Mouse (Mus musculus): Measurements from ENCODE around the gene Rpgrip1. TPM values are rescaled to one million over a fixed set of nuclear protein-coding genes. Genes with fewer than 3 reads are reported as not detected.
A peak's percentile ranks its signal among the peaks of the same experiment; 100 is the strongest.

The Rpgrip1 gene
- polyA plus RNA-seq, 1 experiment from 2014 or later: 116 TPM

- H3K4me3 ChIP-seq: peak within 1 kb of the TSS; percentile 76
- no peaks in the 10 kb centered on the region for H3K9me3 ChIP-seq (replicated peaks)
- peaks cover 28% of the 10 kb centered on the region for H3K4me1 ChIP-seq
- peak; percentile 100 for DNase-seq (ENCODE audit: low spot score)
- peaks cover 29% of the 10 kb centered on the region for H3K36me3 ChIP-seq
- WGBS: under 1% methylated on average over 49 of the region's 50 CpGs
- peak within 1 kb of the TSS; percentile 96 for H3K27ac ChIP-seq
- H3K27me3 ChIP-seq (ENCODE audit: low read depth, poor library complexity, severe bottlenecking): no peaks in the 10 kb centered on the region
Measured at GRCm38 (mm10) chr14:52103856-52104676, 6.4 kb upstream of the Rpgrip1 start, which contains the start of gene Hnrnpc. Hnrnpc (minus strand) TSS chr14:52104028.

DNA sequence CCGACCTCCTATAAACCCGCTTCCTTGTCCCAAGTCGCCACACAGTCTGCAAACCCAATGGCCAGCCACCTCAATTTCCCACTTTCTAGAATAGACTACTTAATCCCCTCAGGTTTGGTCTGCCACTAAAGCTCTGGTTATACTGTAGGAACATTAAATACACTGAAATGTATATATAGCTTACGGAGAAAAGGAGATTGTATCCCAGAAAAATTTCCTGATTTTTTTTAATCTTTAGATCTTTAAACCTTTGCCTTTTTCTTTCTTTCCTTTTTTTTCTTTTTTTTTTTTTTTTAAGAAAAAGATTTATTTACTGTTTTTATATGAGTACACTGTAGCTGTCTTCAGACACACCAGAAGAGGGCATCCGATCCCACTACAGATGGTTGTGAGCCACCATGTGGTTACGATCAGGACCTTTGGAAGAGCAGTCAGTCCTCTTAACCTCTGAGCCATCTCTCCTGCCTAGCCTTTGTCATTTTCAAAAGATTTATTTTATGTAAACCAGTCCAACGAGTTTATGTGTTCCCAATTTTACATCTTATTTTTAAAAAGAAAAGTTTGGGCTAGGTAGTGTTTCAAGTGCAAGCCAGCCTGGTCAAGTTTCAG, 5.7 kb upstream of the Rpgrip1 start:
- Histone ChIP-seq H3K4me3 (peak overlapping the region; percentile 76), H3K27me3 (ENCODE audit: low read depth, poor library complexity, severe bottlenecking) (no peaks in the 10 kb centered on the region), H3K27ac (peak overlapping the region; percentile 88), H3K36me3 (peaks cover 24% of the 10 kb centered on the region), H3K4me1 (peaks cover 28% of the 10 kb centered on the region), H3K9me3 (replicated peaks) (no peaks in the 10 kb centered on the region)
- no peak for DNase-seq (ENCODE audit: low spot score)
- 39% methylated on average over 7 of the region's 7 CpGs for WGBS

GRCm38 (mm10) chr14:52105308-52105707, 5.2 kb upstream of the Rpgrip1 start:
- Histone ChIP-seq H3K36me3 (peaks cover 19% of the 10 kb centered on the region), H3K27ac (no peak overlapping the region), H3K4me3 (no peak overlapping the region), H3K4me1 (peaks cover 28% of the 10 kb centered on the region), H3K9me3 (replicated peaks) (no peaks in the 10 kb centered on the region), H3K27me3 (ENCODE audit: low read depth, poor library complexity, severe bottlenecking) (no peaks in the 10 kb centered on the region)
- WGBS: 78% methylated on average over 2 of the region's 2 CpGs
- DNase-seq (ENCODE audit: low spot score): no peak

GRCm38 (mm10) chr14:52106741-52107140, 3.8 kb upstream of the Rpgrip1 start:
- Histone ChIP-seq H3K4me3 (no peak overlapping the region), H3K36me3 (peaks cover 7% of the 10 kb centered on the region), H3K27me3 (ENCODE audit: low read depth, poor library complexity, severe bottlenecking) (no peaks in the 10 kb centered on the region), H3K27ac (peak overlapping the region; percentile 30; the same call in 1 of the 2 replicates), H3K4me1 (peaks cover 17% of the 10 kb centered on the region; the same call in 1 of the 2 replicates), H3K9me3 (replicated peaks) (no peaks in the 10 kb centered on the region)
- 30% methylated on average over 10 of the region's 10 CpGs for WGBS
- DNase-seq (ENCODE audit: low spot score): no peak

GRCm38 (mm10) chr14:52108025-52108424, 2.5 kb upstream of the Rpgrip1 start:
- H3K36me3 ChIP-seq: no peaks in the 10 kb centered on the region
- no peaks in the 10 kb centered on the region for H3K9me3 ChIP-seq (replicated peaks)
- no peak for DNase-seq (ENCODE audit: low spot score)
- 82% methylated on average over 2 of the region's 2 CpGs for WGBS
- H3K27me3 ChIP-seq (ENCODE audit: low read depth, poor library complexity, severe bottlenecking): no peaks in the 10 kb centered on the region
- no peak overlapping the region for H3K4me3 ChIP-seq
- H3K27ac ChIP-seq: no peak overlapping the region
- H3K4me1 ChIP-seq: peaks cover 10% of the 10 kb centered on the region; the same call in 1 of the 2 replicates

- Histone ChIP-seq H3K27ac (no peak overlapping the region), H3K4me3 (no peak overlapping the region), H3K36me3 (no peaks in the 10 kb centered on the region), H3K9me3 (replicated peaks) (no peaks in the 10 kb centered on the region), H3K27me3 (ENCODE audit: low read depth, poor library complexity, severe bottlenecking) (no peaks in the 10 kb centered on the region), H3K4me1 (peaks cover 8% of the 10 kb centered on the region)
- WGBS: 74% methylated on average over 1 of the region's 1 CpGs
- DNase-seq (ENCODE audit: low spot score): no peak
Measured at GRCm38 (mm10) chr14:52114101-52114500, 3.6 kb downstream of the Rpgrip1 start.

DNA sequence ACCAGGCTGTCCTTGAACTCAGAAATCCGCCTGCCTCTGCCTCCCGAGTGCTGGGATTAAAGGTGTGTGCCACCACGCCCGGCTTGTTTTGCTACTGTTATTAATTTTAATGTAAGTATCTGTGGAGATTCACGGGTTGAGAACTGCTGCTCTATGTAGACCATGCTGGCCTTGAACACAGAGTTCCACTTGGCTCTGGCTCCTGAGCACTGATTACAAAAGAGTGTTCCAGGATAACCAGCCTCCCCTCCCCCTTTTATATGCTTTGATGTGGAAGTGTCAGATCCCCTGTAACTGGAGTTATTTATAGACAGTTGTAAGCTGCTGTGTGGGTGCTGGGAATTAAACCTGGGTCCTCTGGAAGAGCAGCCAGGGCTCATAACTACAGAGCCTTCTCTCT, 6.7 kb downstream of the Rpgrip1 start:
- peaks cover 23% of the 10 kb centered on the region for H3K27me3 ChIP-seq (ENCODE audit: low read depth, poor library complexity, severe bottlenecking)
- DNase-seq (ENCODE audit: low spot score): no peak
- 94% methylated on average over 5 of the region's 5 CpGs for WGBS
- H3K27ac ChIP-seq: no peak overlapping the region
- no peaks in the 10 kb centered on the region for H3K9me3 ChIP-seq (replicated peaks)
- H3K4me1 ChIP-seq: peaks cover 16% of the 10 kb centered on the region
- H3K4me3 ChIP-seq: no peak overlapping the region
- no peaks in the 10 kb centered on the region for H3K36me3 ChIP-seq

GRCm38 (mm10) chr14:52118456-52118822, 7.9 kb downstream of the Rpgrip1 start:
- Histone ChIP-seq H3K4me1 (peaks cover 16% of the 10 kb centered on the region), H3K36me3 (no peaks in the 10 kb centered on the region), H3K9me3 (replicated peaks) (no peaks in the 10 kb centered on the region), H3K27ac (peak overlapping the region; percentile 91), H3K27me3 (ENCODE audit: low read depth, poor library complexity, severe bottlenecking) (peaks cover 23% of the 10 kb centered on the region), H3K4me3 (peak overlapping the region; percentile 60)
- 34% methylated on average over 8 of the region's 8 CpGs for WGBS
- no peak for DNase-seq (ENCODE audit: low spot score)

- Histone ChIP-seq H3K36me3 (no peaks in the 10 kb centered on the region), H3K27me3 (ENCODE audit: low read depth, poor library complexity, severe bottlenecking) (peaks cover 23% of the 10 kb centered on the region), H3K27ac (peak overlapping the region; percentile 91), H3K4me1 (peaks cover 16% of the 10 kb centered on the region), H3K4me3 (peak overlapping the region; percentile 60), H3K9me3 (replicated peaks) (no peaks in the 10 kb centered on the region)
- 1% methylated on average over 38 of the region's 38 CpGs for WGBS
- DNase-seq (ENCODE audit: low spot score): peak; percentile 83
Measured at GRCm38 (mm10) chr14:52118823-52119608, 8.5 kb downstream of the Rpgrip1 start.

- DNase-seq (ENCODE audit: low spot score): no peak
- 63% methylated on average over 7 of the region's 7 CpGs for WGBS
Measured at GRCm38 (mm10) chr14:52120169-52120568, 9.7 kb downstream of the Rpgrip1 start.

DNA sequence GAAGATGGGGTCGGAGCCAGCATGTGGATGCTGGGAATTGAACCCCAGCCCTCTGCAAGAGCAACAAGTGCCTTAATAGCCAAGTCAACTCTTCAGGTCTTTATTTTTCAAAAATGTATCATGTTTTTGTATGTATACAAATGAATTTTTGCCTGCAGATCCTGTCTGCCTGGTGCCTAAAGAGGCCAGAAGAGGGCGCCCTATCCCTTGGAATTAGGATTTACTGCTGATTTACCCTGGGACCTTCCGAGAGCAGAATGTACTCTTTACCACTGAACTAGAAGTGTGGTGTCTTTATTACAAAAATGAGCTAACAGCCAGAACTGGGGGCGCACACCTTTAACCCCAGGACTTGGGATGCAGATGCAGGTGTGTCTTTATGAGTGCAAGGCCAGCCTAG, 13.4 kb downstream of the Rpgrip1 start:
- no peak overlapping the region for H3K27ac ChIP-seq
- 20% methylated on average over 4 of the region's 4 CpGs for WGBS
- H3K27me3 ChIP-seq (ENCODE audit: low read depth, poor library complexity, severe bottlenecking): peaks cover 23% of the 10 kb centered on the region
- DNase-seq (ENCODE audit: low spot score): peak; percentile 76
- no peaks in the 10 kb centered on the region for H3K9me3 ChIP-seq (replicated peaks)
- no peak overlapping the region for H3K4me3 ChIP-seq
- no peaks in the 10 kb centered on the region for H3K36me3 ChIP-seq
- peaks cover 11% of the 10 kb centered on the region for H3K4me1 ChIP-seq

More at GRCm38 (mm10) chr14:52120169-52120568, 9.7 kb downstream of the Rpgrip1 start:
- Histone ChIP-seq H3K27ac (0 out of 2 replicates have a peak overlapping the region, but pooled peaks have one; percentile 91), H3K4me3 (no peak overlapping the region), H3K27me3 (ENCODE audit: low read depth, poor library complexity, severe bottlenecking) (peaks cover 23% of the 10 kb centered on the region), H3K9me3 (replicated peaks) (no peaks in the 10 kb centered on the region), H3K4me1 (peaks cover 16% of the 10 kb centered on the region), H3K36me3 (no peaks in the 10 kb centered on the region)

GRCm38 (mm10) chr14:52124636-52125035, 14.1 kb downstream of the Rpgrip1 start:
- peaks cover 4% of the 10 kb centered on the region for H3K4me1 ChIP-seq
- no peaks in the 10 kb centered on the region for H3K36me3 ChIP-seq
- no peak overlapping the region for H3K27ac ChIP-seq
- H3K4me3 ChIP-seq: no peak overlapping the region
- no peak for DNase-seq (ENCODE audit: low spot score)
- 90% methylated on average over 3 of the region's 3 CpGs for WGBS
- peaks cover 23% of the 10 kb centered on the region for H3K27me3 ChIP-seq (ENCODE audit: low read depth, poor library complexity, severe bottlenecking)
- no peaks in the 10 kb centered on the region for H3K9me3 ChIP-seq (replicated peaks)

Measured in limb, embryonic 10.5 days (tissue).